Mouse (Mus musculus) forebrain, embryonic 16.5 days (tissue): ENCODE data around the gene Serpina3k. TPM values are rescaled to one million over a fixed set of nuclear protein-coding genes. Genes with fewer than 3 reads are reported as not detected.
"Not testable (repeated sequence)": the region's sequence is repeated elsewhere in the genome, so short reads cannot be mapped to it uniquely, and the experiment has no call there.

ENCODE experiments used
- ATAC-seq: fragments of 200-750 bp; cut with Nextera tagmentation; 2 replicates; pipeline ENCODE4 v1.8.0; 2017; ENCODE audit warnings: mild to moderate bottlenecking, moderate library complexity
- H3K27ac ChIP-seq: fragments of 300-500 bp; sonication (generic); 2 replicates; pipeline ENCODE4 v1.5.1; 2014; ENCODE audit warnings: low read length, control low read depth
- H3K27me3 ChIP-seq: fragments of 300-500 bp; sonication (generic); replicated peaks from 2 replicates; pipeline ENCODE4 v1.6.1; 2014; ENCODE audit warnings: low read length; ENCODE audit not compliant: control insufficient read depth, insufficient read depth
- H3K36me3 ChIP-seq: fragments of 300-500 bp; sonication (generic); 2 replicates; pipeline ENCODE4 v1.6.1; 2014; ENCODE audit not compliant: control insufficient read depth, insufficient read depth
- H3K4me1 ChIP-seq: fragments of 300-500 bp; sonication (generic); replicated peaks from 2 replicates; pipeline ENCODE4 v1.6.1; 2014; ENCODE audit warnings: low read length; ENCODE audit not compliant: control insufficient read depth, insufficient read depth
- H3K4me2 ChIP-seq: fragments of 300-500 bp; sonication (generic); 2 replicates; pipeline ENCODE4 v1.6.1; 2014; ENCODE audit warnings: mild to moderate bottlenecking, low read length, control low read depth
- H3K4me3 ChIP-seq: fragments of 300-500 bp; sonication (generic); replicated peaks from 2 replicates; pipeline ENCODE4 v1.5.1; 2014; ENCODE audit warnings: mild to moderate bottlenecking, low read length, control low read depth
- H3K9ac ChIP-seq: fragments of 300-500 bp; sonication (generic); replicated peaks from 2 replicates; pipeline ENCODE4 v1.6.1; 2014; ENCODE audit warnings: low read depth, low read length, control low read depth
- H3K9me3 ChIP-seq: fragments of 300-500 bp; sonication (generic); 2 replicates; pipeline ENCODE4 v1.6.1; 2016; ENCODE audit warnings: low read length; ENCODE audit not compliant: control insufficient read depth
- WGBS: fragments of 180-500 bp; shearing (Covaris S2); extraction: QIAGEN DNeasy Blood & Tissue Kit; methylation state at CpG from one replicate; pipeline ENCODE4 v1.1.7; 2014; 5-methylcytosine and 5-hydroxymethylcytosine counted together
- polyA plus RNA-seq: library from polyadenylated mRNA; unstranded; fragments of >200 nt; fragmentation: Nextera tagmentation; extraction: Ambion mirVana; gene quantifications from 2 replicates; pipeline ENCODE4 v1.2.1, GENCODE M21; 2015

The Serpina3k gene
- polyA plus RNA-seq, 1 experiment from 2014 or later, result not detected

DNA sequence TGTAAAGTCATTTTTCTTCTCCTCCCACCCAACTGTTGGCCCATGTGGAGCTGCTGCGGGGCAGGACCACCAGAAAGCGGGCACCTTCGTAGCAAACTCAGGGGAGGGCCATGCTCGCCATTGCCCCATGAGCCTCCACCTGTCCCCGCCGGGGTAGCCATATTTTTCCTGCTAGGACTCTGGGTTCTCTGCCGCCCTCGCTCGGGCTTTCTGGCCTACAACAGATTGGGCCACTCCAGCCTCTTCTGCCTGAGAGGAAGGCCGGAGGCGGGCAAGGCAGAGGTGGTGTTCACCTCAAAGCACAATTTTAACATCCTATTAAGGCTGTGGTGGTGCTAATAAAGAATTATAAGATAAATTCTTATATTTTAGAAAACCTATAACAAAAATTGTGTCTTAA, 41.6 kb downstream of the Serpina3k start:
- 97% methylated on average over 11 of the region's 11 CpGs for WGBS
- H3K4me1 ChIP-seq, result no peaks in the 10 kb centered on the region

DNA sequence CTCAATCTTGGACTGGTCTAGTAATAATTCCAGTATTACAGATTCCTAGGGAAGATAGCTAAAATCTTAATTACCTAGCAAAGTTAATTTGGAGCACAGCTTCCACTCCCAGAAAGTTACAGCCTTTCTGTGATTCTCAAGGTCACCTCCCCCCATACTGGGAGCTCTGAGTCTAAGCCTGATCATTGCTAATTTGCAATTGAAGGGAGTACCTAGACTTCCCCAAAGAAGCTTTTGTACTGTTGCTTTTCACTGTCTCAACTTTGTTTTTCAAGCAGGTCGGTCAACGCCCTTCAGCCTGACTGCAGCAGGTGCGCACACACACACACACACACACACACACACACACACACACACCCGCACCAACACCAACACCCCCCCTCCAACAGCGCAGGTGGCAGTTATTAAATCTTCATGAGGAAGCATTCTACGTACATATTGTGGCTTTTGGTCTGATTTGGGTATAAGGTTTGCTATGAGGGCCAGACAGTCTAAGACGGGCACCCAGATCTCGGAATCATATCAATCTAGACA, 42.9 kb downstream of the Serpina3k start:
- H3K4me1 ChIP-seq, H3K9me3 ChIP-seq, H3K4me3 ChIP-seq, H3K27me3 ChIP-seq, ATAC-seq, H3K36me3 ChIP-seq, H3K27ac ChIP-seq, H3K9ac ChIP-seq, H3K4me2 ChIP-seq: not testable (repeated sequence)
- 96% methylated on average over 8 of the region's 8 CpGs for WGBS

More for the DNA sequence above, 41.6 kb downstream of the Serpina3k start:
- Histone ChIP-seq H3K4me2 (no peak overlapping the region), H3K27me3 (no peaks in the 10 kb centered on the region), H3K9ac (no peak overlapping the region), H3K9me3 (peaks cover 3% of the 10 kb centered on the region; the same call in 1 of the 2 replicates), H3K27ac (no peak overlapping the region), H3K4me3 (no peak overlapping the region), H3K36me3 (no peaks in the 10 kb centered on the region)
- no peak for ATAC-seq

DNA sequence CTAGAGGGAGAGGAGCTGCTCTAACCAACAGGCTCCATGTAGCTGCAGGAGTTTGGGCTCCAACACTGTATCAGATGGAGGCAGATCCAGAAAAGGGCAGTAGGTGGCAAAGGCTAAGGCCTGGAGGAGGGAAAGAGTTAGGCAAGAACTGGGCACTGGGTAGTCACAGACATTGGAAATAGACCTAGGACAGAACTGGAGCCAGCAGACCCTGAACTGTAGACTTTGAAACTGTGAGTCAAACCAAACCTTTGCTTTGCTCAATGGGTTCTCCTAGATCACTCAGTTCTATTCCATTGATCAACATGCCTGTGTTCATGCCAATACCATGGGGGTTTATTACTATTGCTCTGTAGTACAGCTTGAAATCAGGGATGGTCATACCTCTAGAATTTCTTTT, 47.7 kb downstream of the Serpina3k start:
- H3K27me3 ChIP-seq, ATAC-seq: not testable (repeated sequence)

GRCm38 (mm10) chr12:104386878-104387277, 48.6 kb downstream of the Serpina3k start:
- H3K4me2 ChIP-seq, ATAC-seq, H3K27ac ChIP-seq, H3K27me3 ChIP-seq, H3K9me3 ChIP-seq, H3K9ac ChIP-seq, H3K4me1 ChIP-seq, H3K36me3 ChIP-seq, H3K4me3 ChIP-seq: not testable (repeated sequence)
- 64% methylated on average over 2 of the region's 2 CpGs for WGBS

More for the DNA sequence above, 47.7 kb downstream of the Serpina3k start:
- not testable (repeated sequence) for H3K9me3 ChIP-seq, H3K4me2 ChIP-seq, H3K27ac ChIP-seq, H3K4me1 ChIP-seq, H3K36me3 ChIP-seq, H3K9ac ChIP-seq, H3K4me3 ChIP-seq

- Histone ChIP-seq H3K9ac (no peak overlapping the region), H3K4me2 (no peak overlapping the region), H3K4me3 (no peak overlapping the region), H3K9me3 (no peaks in the 10 kb centered on the region), H3K27ac (no peak overlapping the region), H3K27me3 (no peaks in the 10 kb centered on the region), H3K4me1 (no peaks in the 10 kb centered on the region), H3K36me3 (no peaks in the 10 kb centered on the region)
- no peak for ATAC-seq
Observed at GRCm38 (mm10) chr12:104388477-104388876, 50.2 kb downstream of the Serpina3k start.

DNA sequence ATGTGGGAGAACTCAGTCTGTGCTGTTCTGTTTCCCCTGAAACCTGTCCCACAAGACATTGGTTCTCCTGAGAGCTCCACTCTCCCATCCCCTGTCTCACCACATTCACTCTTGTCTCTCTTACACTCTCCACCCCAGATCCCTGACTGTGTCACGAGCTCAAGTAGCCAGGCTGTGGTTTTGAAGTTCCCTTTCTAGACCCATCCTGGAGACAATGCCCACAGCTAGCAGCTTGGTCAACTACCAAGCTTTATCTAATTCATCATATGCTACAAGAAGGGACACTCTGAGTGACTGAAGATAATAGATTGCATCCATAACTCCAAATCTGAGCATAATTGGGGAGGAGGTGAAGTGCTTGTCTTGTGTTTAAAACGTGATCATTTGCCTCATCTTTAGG, 52.8 kb downstream of the Serpina3k start:
- not testable (repeated sequence) for H3K4me1 ChIP-seq, ATAC-seq, H3K4me2 ChIP-seq, H3K9ac ChIP-seq, H3K36me3 ChIP-seq, H3K27ac ChIP-seq, H3K27me3 ChIP-seq, H3K4me3 ChIP-seq, H3K9me3 ChIP-seq
- WGBS, result 75% methylated on average over 2 of the region's 2 CpGs

Other genes with a start within 250 kb of the Serpina3k start
- gene Serpina5, start 237.4 kb upstream of the Serpina3k start, polyA plus RNA-seq, result not detected in 2 replicates
- gene Serpina3a, start 225.8 kb upstream of the Serpina3k start, polyA plus RNA-seq, result not detected in 2 replicates
- 0.10 TPM in 1 of 2 replicates, not detected in the other for gene Serpina3b, start 210.5 kb upstream of the Serpina3k start, polyA plus RNA-seq
- not detected in 2 replicates for gene Serpina3c, start 184.6 kb upstream of the Serpina3k start, polyA plus RNA-seq
- gene Serpina3f, start 123.9 kb upstream of the Serpina3k start, polyA plus RNA-seq, result 0.20 TPM in 1 of 2 replicates, not detected in the other
- gene Serpina3g, start 102.2 kb upstream of the Serpina3k start, polyA plus RNA-seq, result not detected in 2 replicates
- gene Serpina3i, start 75.4 kb upstream of the Serpina3k start, polyA plus RNA-seq, result not detected in 2 replicates
- gene Serpina3j, start 23.9 kb upstream of the Serpina3k start, polyA plus RNA-seq, result not detected in 2 replicates
- not detected in 2 replicates for gene Serpina3m, start within 50 bp of the Serpina3k start, polyA plus RNA-seq
- gene Serpina3n, start 68.2 kb downstream of the Serpina3k start, polyA plus RNA-seq, result 0.22 TPM in 1 of 2 replicates, not detected in the other
- not detected in 2 replicates for gene Gsc, start 134.8 kb downstream of the Serpina3k start, polyA plus RNA-seq